Mouse (Mus musculus) cortical plate, adult 2 months (tissue): ENCODE results near the gene Synj2.

Experiments used
- CTCF ChIP-seq: fragments of 200-500 bp; IDR thresholded peaks from 2 replicates; pipeline ENCODE4 v1.5.1; 2011; ENCODE audit warnings: mild to moderate bottlenecking, control low read depth, low read length; ENCODE audit not compliant: insufficient read depth; ENCODE audit errors: extremely low read depth
- POLR2A ChIP-seq: fragments of 200-500 bp; IDR thresholded peaks from 2 replicates; pipeline ENCODE4 v1.6.1; 2011; ENCODE audit warnings: mild to moderate bottlenecking, low read length, control low read depth; ENCODE audit not compliant: insufficient read depth; ENCODE audit errors: extremely low read depth

DNA sequence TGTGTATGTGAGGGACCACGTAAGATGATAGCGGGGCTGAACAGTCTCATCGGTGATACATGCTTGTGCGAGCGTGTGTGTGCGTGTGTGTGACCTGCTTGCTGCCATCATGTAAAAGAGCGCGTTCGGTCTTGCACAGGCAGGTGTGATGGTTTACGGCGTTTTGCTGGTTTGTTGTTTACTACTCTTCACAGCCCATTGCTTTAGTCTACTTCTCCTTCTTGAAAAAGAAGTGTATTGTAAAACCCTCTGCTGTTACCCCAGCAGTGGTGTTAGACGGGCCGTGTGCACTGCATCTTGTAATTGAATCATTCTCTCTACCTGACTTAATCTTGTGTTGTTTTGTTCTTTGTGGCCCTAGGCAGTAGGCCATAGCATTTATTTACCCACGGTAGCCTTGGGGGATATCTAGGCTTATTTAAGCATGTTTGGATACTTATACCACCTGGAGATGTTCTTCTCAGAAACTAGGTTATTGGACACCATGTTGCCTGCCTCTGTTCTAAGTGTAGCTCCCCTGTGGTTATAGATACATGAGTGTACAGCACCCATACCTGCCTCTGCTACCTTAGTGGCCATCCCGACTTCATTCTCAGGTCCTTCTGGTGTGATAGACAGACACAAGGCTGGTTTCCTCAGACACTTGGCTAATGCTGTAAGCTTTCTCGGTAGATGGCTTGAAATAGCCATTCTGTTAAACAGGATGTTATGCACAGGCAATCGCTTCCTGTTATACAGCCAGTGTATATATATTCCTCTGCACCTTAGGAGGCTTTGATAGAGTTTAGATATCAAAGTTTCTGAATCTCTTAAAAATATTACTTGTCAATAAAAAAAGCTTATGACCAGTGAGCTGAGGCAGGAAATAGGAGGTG is 43.5 kb upstream of the Synj2 start:
- TF ChIP-seq CTCF (no peak), POLR2A (no peak)
